Mouse (Mus musculus) adrenal gland, postnatal 4 days (tissue): ENCODE results near the gene Mcam. TPM values are rescaled to one million over a fixed set of nuclear protein-coding genes. Genes with fewer than 3 reads are reported as not detected.

Experiments used
- total RNA-seq, 2 experiments: library from RNA; stranded (reverse); gene quantifications; 2 replicates each; pipeline ENCODE4 v1.2.3; 2021

Mcam gene
- total RNA-seq, 2 experiments from 2014 or later = 92.8 to 97.0 TPM

Other genes with a start within 250 kb of the Mcam start
- 10 to 100 TPM; 44.1 to 46.3 TPM for gene Thy1, start 91.1 kb upstream of the Mcam start, total RNA-seq
- gene Usp2, start 67.4 kb upstream of the Mcam start, total RNA-seq = 10 to 100 TPM; 21.8 to 24.7 TPM
- under 1 TPM in 1 of 2 experiments, not detected in 1; 0.17 TPM for gene Mfrp, start 32.7 kb upstream of the Mcam start, total RNA-seq
- gene C1qtnf5, start 27.2 kb upstream of the Mcam start, total RNA-seq = 10 to 100 TPM in 1 of 2 experiments, 1 to 10 TPM in 1; 9.7 to 17.4 TPM
- gene Gm49380, start 21.0 kb upstream of the Mcam start, total RNA-seq = under 1 TPM; 0.11 to 0.51 TPM
- gene Rnf26, start 21.0 kb upstream of the Mcam start, total RNA-seq = 10 to 100 TPM; 42.5 to 45.8 TPM
- 10 to 100 TPM; 34.9 to 41.3 TPM for gene Cbl, start 99.6 kb downstream of the Mcam start, total RNA-seq
- 1 to 10 TPM; 3.4 to 4.6 TPM for gene Ccdc153, start 106.2 kb downstream of the Mcam start, total RNA-seq
- gene Pdzd3, start 117.0 kb downstream of the Mcam start, total RNA-seq = 1 to 10 TPM in 1 of 2 experiments, under 1 TPM in 1; 0.82 to 2.9 TPM
- gene Nlrx1, start 134.1 kb downstream of the Mcam start, total RNA-seq = 10 to 100 TPM; 31.8 to 35.5 TPM
- 10 to 100 TPM; 38.1 to 57.0 TPM for gene Abcg4, start 154.1 kb downstream of the Mcam start, total RNA-seq
- gene Hinfp, start 171.2 kb downstream of the Mcam start, total RNA-seq = 10 to 100 TPM; 33.4 to 34.5 TPM
- 10 to 100 TPM; 28.9 to 31.8 TPM for gene C2cd2l, start 185.8 kb downstream of the Mcam start, total RNA-seq
- 10 to 100 TPM; 32.3 to 36.2 TPM for gene Dpagt1, start 191.6 kb downstream of the Mcam start, total RNA-seq
- 100 to 1,000 TPM; 146 to 165 TPM for gene H2afx, start 200.2 kb downstream of the Mcam start, total RNA-seq
- 100 to 1,000 TPM; 118 to 136 TPM for gene Hmbs, start 209.8 kb downstream of the Mcam start, total RNA-seq
- 10 to 100 TPM; 65.2 to 73.1 TPM for gene Vps11, start 227.2 kb downstream of the Mcam start, total RNA-seq
- 100 to 1,000 TPM; 125 to 126 TPM for gene Hyou1, start 245.0 kb downstream of the Mcam start, total RNA-seq